Mouse (Mus musculus): ENCODE measurements around the gene Ccdc30.

Gene Ccdc30

GRCm38 (mm10) chr4:119412791-119413190 is 2.5 kb downstream of the Ccdc30 start:
- peak; percentile 85 for DNase-seq

GRCm38 (mm10) chr4:119411877-119412650 is 3.3 kb downstream of the Ccdc30 start:
- peak; percentile 80 for DNase-seq

- no peak for DNase-seq
These were observed 11.9 kb downstream of the Ccdc30 start for GRCm38 (mm10) chr4:119403431-119403830.

GRCm38 (mm10) chr4:119400896-119401295 is 14.4 kb downstream of the Ccdc30 start:
- no peak for DNase-seq

- no peak for DNase-seq
These were observed 16.6 kb downstream of the Ccdc30 start for GRCm38 (mm10) chr4:119398751-119399150.

- DNase-seq = no peak
These were observed 25.0 kb downstream of the Ccdc30 start for GRCm38 (mm10) chr4:119390369-119390768.

- DNase-seq = no peak
These were observed 26.1 kb downstream of the Ccdc30 start for GRCm38 (mm10) chr4:119389184-119389583.

- peak; percentile 65 for DNase-seq
These were observed 33.7 kb downstream of the Ccdc30 start for GRCm38 (mm10) chr4:119381471-119382190.

GRCm38 (mm10) chr4:119369460-119369859 is 45.9 kb downstream of the Ccdc30 start:
- DNase-seq = no peak

- no peak for DNase-seq
These were observed 48.4 kb downstream of the Ccdc30 start for GRCm38 (mm10) chr4:119366758-119367526.

GRCm38 (mm10) chr4:119362231-119362630 is 53.1 kb downstream of the Ccdc30 start:
- DNase-seq = no peak

- DNase-seq = no peak
These were observed 55.9 kb downstream of the Ccdc30 start for GRCm38 (mm10) chr4:119359196-119359971.

GRCm38 (mm10) chr4:119345508-119345907 is 69.8 kb downstream of the Ccdc30 start:
- no peak for DNase-seq

- no peak for DNase-seq
These were observed 76.4 kb downstream of the Ccdc30 start for GRCm38 (mm10) chr4:119338861-119339361.

GRCm38 (mm10) chr4:119338422-119338821 is 76.9 kb downstream of the Ccdc30 start:
- no peak for DNase-seq

- no peak for DNase-seq
These were observed 81.8 kb downstream of the Ccdc30 start for GRCm38 (mm10) chr4:119333487-119333886.

GRCm38 (mm10) chr4:119320896-119321550 is 94.3 kb downstream of the Ccdc30 start:
- no peak for DNase-seq

GRCm38 (mm10) chr4:119320131-119320830 is 95.0 kb downstream of the Ccdc30 start, which contains the start of gene Ppih:
TSS of gene Ppih (minus strand) at chr4:119320546.
- peak; percentile 99 for DNase-seq

GRCm38 (mm10) chr4:119313756-119314155 is 101.6 kb downstream of the Ccdc30 start:
- no peak for DNase-seq

GRCm38 (mm10) chr4:119305418-119305817 is 109.9 kb downstream of the Ccdc30 start:
- DNase-seq = no peak

GRCm38 (mm10) chr4:119303291-119303690 is 112.0 kb downstream of the Ccdc30 start:
- no peak for DNase-seq
